Mouse (Mus musculus): ENCODE data around the gene Car10. TPM values are rescaled to one million over a fixed set of nuclear protein-coding genes. Genes with fewer than 3 reads are reported as not detected.

The Car10 gene
- polyA plus RNA-seq, 1 experiment from 2014 or later, result 6.3 TPM

DNA sequence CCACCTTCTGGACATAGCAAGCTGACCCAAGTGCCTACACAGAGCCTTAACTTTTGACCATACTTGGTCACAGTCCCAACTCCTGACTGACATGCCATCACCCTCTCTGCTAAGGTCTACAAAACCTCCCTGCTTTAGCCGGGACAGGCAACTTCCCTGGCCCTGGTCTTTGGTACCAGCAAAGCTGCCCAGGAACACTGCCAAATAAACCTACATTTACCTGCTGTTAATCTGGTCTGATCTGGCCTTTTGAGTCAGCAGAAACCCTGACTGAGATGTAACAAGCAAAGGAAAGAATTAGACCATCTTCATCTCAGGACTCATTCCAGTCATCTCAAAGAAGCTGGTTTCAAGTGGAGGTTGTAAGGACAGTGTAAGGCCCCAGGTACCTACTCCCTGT, 212.2 kb downstream of the Car10 start:
- 89% methylated on average over 1 of the region's 1 CpGs for WGBS
- H3K9me3 ChIP-seq (replicated peaks; ENCODE audit: control insufficient read depth, low read length), result no peaks in the 10 kb centered on the region
- no peak overlapping the region for H3K9ac ChIP-seq (ENCODE audit: low read length)
- no peak overlapping the region for H3K4me2 ChIP-seq (ENCODE audit: low read length)
- H3K4me3 ChIP-seq (ENCODE audit: low read depth, low read length), result no peak overlapping the region
- ATAC-seq (no peak), DNase-seq (ENCODE audit: low spot score) (no peak)
- no peaks in the 10 kb centered on the region for H3K36me3 ChIP-seq (ENCODE audit: control insufficient read depth, insufficient read depth, low read length)
- no peak overlapping the region for H3K27ac ChIP-seq (ENCODE audit: low read depth, low read length)
- H3K4me1 ChIP-seq (ENCODE audit: control insufficient read depth, insufficient read depth, low read length), result no peaks in the 10 kb centered on the region
- no peaks in the 10 kb centered on the region for H3K27me3 ChIP-seq (replicated peaks; ENCODE audit: control insufficient read depth, insufficient read depth, low read length)

- ATAC-seq (no peak), DNase-seq (ENCODE audit: low spot score) (peak; percentile 6)
- Histone ChIP-seq H3K27me3 (replicated peaks; ENCODE audit: control insufficient read depth, insufficient read depth, low read length) (no peaks in the 10 kb centered on the region), H3K36me3 (ENCODE audit: control insufficient read depth, insufficient read depth, low read length) (no peaks in the 10 kb centered on the region), H3K27ac (ENCODE audit: low read depth, low read length) (no peak overlapping the region), H3K4me2 (ENCODE audit: low read length) (no peak overlapping the region), H3K4me1 (ENCODE audit: control insufficient read depth, insufficient read depth, low read length) (0 out of 2 replicates have a peak, but pooled peaks cover 3% of the 10 kb centered on the region), H3K9ac (ENCODE audit: low read length) (no peak overlapping the region), H3K9me3 (replicated peaks; ENCODE audit: control insufficient read depth, low read length) (no peaks in the 10 kb centered on the region), H3K4me3 (ENCODE audit: low read depth, low read length) (no peak overlapping the region)
- WGBS, result 61% methylated on average over 3 of the region's 3 CpGs
These were observed 239.9 kb downstream of the Car10 start for GRCm38 (mm10) chr11:93337756-93338155.

DNA sequence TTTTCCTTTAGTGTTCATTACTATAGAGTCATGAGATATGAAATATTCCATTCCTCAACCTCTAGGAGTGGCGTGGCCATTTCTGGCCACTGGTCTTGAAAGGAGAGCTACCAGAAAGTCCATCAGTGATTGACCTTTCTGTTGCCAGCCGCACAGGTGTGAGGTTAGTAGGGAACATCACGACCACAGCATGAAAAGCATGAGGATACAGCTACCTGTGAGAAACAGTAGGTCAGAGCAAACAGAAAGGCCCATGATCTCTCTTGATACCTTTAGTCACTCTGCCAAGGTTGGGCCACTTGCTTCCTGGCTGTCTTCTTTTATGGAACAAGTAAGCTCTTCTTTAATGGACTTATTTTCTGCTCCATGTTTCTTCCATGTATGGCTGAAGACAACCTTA, 246.1 kb downstream of the Car10 start:
- Histone ChIP-seq H3K9me3 (replicated peaks; ENCODE audit: control insufficient read depth, low read length) (no peaks in the 10 kb centered on the region), H3K4me3 (ENCODE audit: low read depth, low read length) (no peak overlapping the region), H3K36me3 (ENCODE audit: control insufficient read depth, insufficient read depth, low read length) (no peaks in the 10 kb centered on the region), H3K4me2 (ENCODE audit: low read length) (no peak overlapping the region), H3K27me3 (replicated peaks; ENCODE audit: control insufficient read depth, insufficient read depth, low read length) (no peaks in the 10 kb centered on the region), H3K27ac (ENCODE audit: low read depth, low read length) (no peak overlapping the region), H3K9ac (ENCODE audit: low read length) (no peak overlapping the region), H3K4me1 (ENCODE audit: control insufficient read depth, insufficient read depth, low read length) (no peaks in the 10 kb centered on the region)
- 93% methylated on average over 3 of the region's 3 CpGs for WGBS
- ATAC-seq (no peak), DNase-seq (ENCODE audit: low spot score) (no peak)

GRCm38 (mm10) chr11:93344869-93345268, 247.0 kb downstream of the Car10 start:
- no peaks in the 10 kb centered on the region for H3K4me1 ChIP-seq (ENCODE audit: control insufficient read depth, insufficient read depth, low read length)

DNA sequence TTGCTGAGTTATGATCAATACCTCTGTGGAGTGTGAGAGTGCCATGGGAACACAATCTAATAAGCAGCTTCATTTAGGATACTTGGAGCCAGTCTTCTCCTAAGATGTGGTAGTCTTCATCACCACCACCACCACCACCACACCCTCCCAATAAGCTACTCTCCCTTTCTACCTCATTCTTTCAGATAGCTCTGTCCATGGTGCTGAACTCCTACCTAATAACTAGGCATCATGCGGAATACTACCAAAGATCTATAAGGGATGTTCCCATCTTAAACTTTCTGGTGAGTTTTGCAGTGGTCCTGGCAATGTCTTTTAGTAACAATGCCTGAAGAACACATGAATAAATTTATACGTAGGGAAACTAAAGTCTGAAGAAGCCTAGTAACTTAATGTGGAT, 263.7 kb downstream of the Car10 start:
- Histone ChIP-seq H3K4me3 (ENCODE audit: low read depth, low read length) (no peak overlapping the region), H3K27ac (ENCODE audit: low read depth, low read length) (no peak overlapping the region), H3K9me3 (replicated peaks; ENCODE audit: control insufficient read depth, low read length) (no peaks in the 10 kb centered on the region), H3K4me1 (ENCODE audit: control insufficient read depth, insufficient read depth, low read length) (no peaks in the 10 kb centered on the region), H3K9ac (ENCODE audit: low read length) (no peak overlapping the region), H3K4me2 (ENCODE audit: low read length) (no peak overlapping the region), H3K27me3 (replicated peaks; ENCODE audit: control insufficient read depth, insufficient read depth, low read length) (no peaks in the 10 kb centered on the region), H3K36me3 (ENCODE audit: control insufficient read depth, insufficient read depth, low read length) (no peaks in the 10 kb centered on the region)
- 68% methylated on average over 2 of the region's 2 CpGs for WGBS
- no peak for ATAC-seq
- DNase-seq (ENCODE audit: low spot score), result peak; percentile 25

More at GRCm38 (mm10) chr11:93344869-93345268, 247.0 kb downstream of the Car10 start:
- WGBS, result 60% methylated on average over 3 of the region's 3 CpGs
- DNase-seq (ENCODE audit: low spot score) (peak; percentile 52), ATAC-seq (no peak)
- no peaks in the 10 kb centered on the region for H3K27me3 ChIP-seq (replicated peaks; ENCODE audit: control insufficient read depth, insufficient read depth, low read length)
- H3K9ac ChIP-seq (ENCODE audit: low read length), result no peak overlapping the region
- H3K4me2 ChIP-seq (ENCODE audit: low read length), result no peak overlapping the region
- no peak overlapping the region for H3K27ac ChIP-seq (ENCODE audit: low read depth, low read length)
- no peaks in the 10 kb centered on the region for H3K36me3 ChIP-seq (ENCODE audit: control insufficient read depth, insufficient read depth, low read length)
- H3K4me3 ChIP-seq (ENCODE audit: low read depth, low read length), result no peak overlapping the region
- no peaks in the 10 kb centered on the region for H3K9me3 ChIP-seq (replicated peaks; ENCODE audit: control insufficient read depth, low read length)

GRCm38 (mm10) chr11:93364171-93364570, 266.3 kb downstream of the Car10 start:
- Histone ChIP-seq H3K9me3 (replicated peaks; ENCODE audit: control insufficient read depth, low read length) (no peaks in the 10 kb centered on the region), H3K27me3 (replicated peaks; ENCODE audit: control insufficient read depth, insufficient read depth, low read length) (no peaks in the 10 kb centered on the region), H3K4me1 (ENCODE audit: control insufficient read depth, insufficient read depth, low read length) (no peaks in the 10 kb centered on the region), H3K27ac (ENCODE audit: low read depth, low read length) (no peak overlapping the region), H3K9ac (ENCODE audit: low read length) (no peak overlapping the region), H3K4me3 (ENCODE audit: low read depth, low read length) (no peak overlapping the region), H3K36me3 (ENCODE audit: control insufficient read depth, insufficient read depth, low read length) (no peaks in the 10 kb centered on the region), H3K4me2 (ENCODE audit: low read length) (no peak overlapping the region)
- DNase-seq (ENCODE audit: low spot score) (peak; percentile 53), ATAC-seq (no peak)

DNA sequence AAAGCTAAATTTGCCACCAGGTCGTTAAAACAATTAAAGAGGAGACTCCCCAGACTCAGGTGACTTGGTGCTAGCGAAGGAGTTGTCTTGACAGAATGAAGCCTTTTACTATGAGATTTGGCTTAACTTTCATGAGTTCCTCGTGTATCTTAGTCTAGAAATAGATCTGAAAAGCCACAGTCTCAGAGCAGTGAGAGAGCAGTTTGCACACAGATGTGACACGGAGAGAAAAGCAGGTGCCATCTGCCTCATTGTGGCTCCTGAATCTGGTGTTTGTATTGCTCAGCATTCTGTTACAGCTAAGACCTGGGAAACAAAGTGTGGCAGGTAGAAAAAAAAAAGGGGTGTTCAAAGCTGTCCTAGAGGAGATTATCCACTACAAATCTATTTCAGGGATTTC, 269.4 kb downstream of the Car10 start:
- Histone ChIP-seq H3K9me3 (replicated peaks; ENCODE audit: control insufficient read depth, low read length) (no peaks in the 10 kb centered on the region), H3K27me3 (replicated peaks; ENCODE audit: control insufficient read depth, insufficient read depth, low read length) (no peaks in the 10 kb centered on the region), H3K4me3 (ENCODE audit: low read depth, low read length) (no peak overlapping the region), H3K4me2 (ENCODE audit: low read length) (no peak overlapping the region), H3K27ac (ENCODE audit: low read depth, low read length) (no peak overlapping the region), H3K4me1 (ENCODE audit: control insufficient read depth, insufficient read depth, low read length) (no peaks in the 10 kb centered on the region), H3K9ac (ENCODE audit: low read length) (no peak overlapping the region), H3K36me3 (ENCODE audit: control insufficient read depth, insufficient read depth, low read length) (no peaks in the 10 kb centered on the region)
- ATAC-seq (no peak), DNase-seq (ENCODE audit: low spot score) (no peak)
- WGBS, result 9% methylated on average over 4 of the region's 4 CpGs

- Histone ChIP-seq H3K27me3 (replicated peaks; ENCODE audit: control insufficient read depth, insufficient read depth, low read length) (no peaks in the 10 kb centered on the region), H3K9ac (ENCODE audit: low read length) (no peak overlapping the region), H3K27ac (ENCODE audit: low read depth, low read length) (no peak overlapping the region), H3K4me2 (ENCODE audit: low read length) (no peak overlapping the region), H3K4me1 (ENCODE audit: control insufficient read depth, insufficient read depth, low read length) (no peaks in the 10 kb centered on the region), H3K36me3 (ENCODE audit: control insufficient read depth, insufficient read depth, low read length) (no peaks in the 10 kb centered on the region), H3K9me3 (replicated peaks; ENCODE audit: control insufficient read depth, low read length) (no peaks in the 10 kb centered on the region), H3K4me3 (ENCODE audit: low read depth, low read length) (no peak overlapping the region)
- DNase-seq (ENCODE audit: low spot score), result no peak
- WGBS, result 34% methylated on average over 5 of the region's 5 CpGs
- no peak for ATAC-seq
These were observed 269.9 kb downstream of the Car10 start for GRCm38 (mm10) chr11:93367740-93368139.

GRCm38 (mm10) chr11:93373697-93374354, 276.0 kb downstream of the Car10 start:
- H3K9ac ChIP-seq (ENCODE audit: low read length), result no peak overlapping the region
- H3K9me3 ChIP-seq (replicated peaks; ENCODE audit: control insufficient read depth, low read length), result no peaks in the 10 kb centered on the region
- no peaks in the 10 kb centered on the region for H3K36me3 ChIP-seq (ENCODE audit: control insufficient read depth, insufficient read depth, low read length)
- H3K4me3 ChIP-seq (ENCODE audit: low read depth, low read length), result no peak overlapping the region
- H3K4me1 ChIP-seq (ENCODE audit: control insufficient read depth, insufficient read depth, low read length), result no peaks in the 10 kb centered on the region
- ATAC-seq, result no peak
- no peak overlapping the region for H3K4me2 ChIP-seq (ENCODE audit: low read length)
- H3K27me3 ChIP-seq (replicated peaks; ENCODE audit: control insufficient read depth, insufficient read depth, low read length), result no peaks in the 10 kb centered on the region
- DNase-seq (ENCODE audit: low spot score), result no peak
- H3K27ac ChIP-seq (ENCODE audit: low read depth, low read length), result no peak overlapping the region
- WGBS, result 83% methylated on average over 4 of the region's 4 CpGs

All from forebrain, embryonic 14.5 days (tissue).